Mouse (Mus musculus): ENCODE measurements at regions not wholly inside any gene's neighbourhood (a gene's known extent, or its start where the extent isn't known, plus 50 kb on each side); places are given as distances from the start of the nearest gene placed in this dataset.

- TF ChIP-seq CTCF (IDR thresholded peaks at IDR 0.05; ENCODE audit: extremely low read depth, insufficient read length, insufficient replicate concordance, low read depth, low read length) (no peak), POLR2A (IDR thresholded peaks at IDR 0.05; ENCODE audit: low read depth, low read length) (no peak)
Observed at GRCm38 (mm10) chr14:104279890-104280289, 187.9 kb downstream of the Pou4f1 start.
